Mouse (Mus musculus): Measurements from ENCODE around the gene Gja8. TPM values are rescaled to one million over a fixed set of nuclear protein-coding genes. Genes with fewer than 3 reads are reported as not detected.

Gene Gja8
- polyA plus RNA-seq, 1 experiment from 2014 or later: not detected

DNA sequence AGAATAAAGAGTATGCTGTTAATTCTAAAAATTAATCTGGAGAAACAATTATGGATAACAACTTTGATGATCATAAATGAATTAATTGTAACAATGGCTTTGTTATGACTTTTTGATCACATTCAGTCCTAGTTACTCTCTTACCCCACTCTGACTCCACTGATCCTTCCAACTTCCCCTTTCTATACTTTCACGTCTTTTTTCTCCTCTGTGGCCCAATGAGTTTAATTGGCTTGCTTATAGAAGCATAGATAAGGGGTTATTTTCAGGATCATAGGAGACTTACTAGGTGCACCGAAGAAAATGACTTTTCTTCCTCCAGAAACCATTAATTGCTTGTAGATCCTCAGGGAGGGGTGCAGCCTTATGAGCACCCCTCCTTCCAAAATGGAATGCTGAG, 16.9 kb upstream of the Gja8 start:
- TF ChIP-seq EP300 (IDR thresholded peaks at IDR 0.05) (no peak), CTCF (IDR thresholded peaks at IDR 0.05) (no peak)
- 91% methylated on average over 2 of the region's 2 CpGs for WGBS

DNA sequence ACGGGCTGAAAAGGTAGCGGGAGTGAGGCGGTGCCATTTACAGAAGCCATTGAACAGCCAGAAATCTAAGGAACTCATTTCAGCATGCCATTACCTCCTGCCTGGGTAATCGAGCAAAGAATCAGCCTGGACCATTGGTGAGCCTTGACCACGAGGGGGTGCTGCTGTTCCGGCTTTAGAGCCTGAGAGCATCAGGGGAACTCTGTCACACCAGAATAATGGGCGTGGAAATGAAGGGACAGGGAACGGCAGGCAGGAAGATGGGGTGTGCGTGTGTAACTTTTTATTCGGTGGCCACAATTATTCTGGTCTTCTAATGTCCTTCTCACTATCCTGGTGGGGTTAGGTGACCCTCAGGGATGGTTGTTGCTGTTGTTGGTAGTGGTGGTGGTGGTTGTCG, 12.9 kb upstream of the Gja8 start:
- Histone ChIP-seq H3K27me3 (replicated peaks; ENCODE audit: insufficient read depth, low read length) (no peaks in the 10 kb centered on the region), H3K9me3 (ENCODE audit: low read length) (no peaks in the 10 kb centered on the region), H3K4me2 (replicated peaks; ENCODE audit: low read depth, low read length) (no peak overlapping the region), H3K4me1 (ENCODE audit: insufficient read depth, low read depth, low read length) (no peaks in the 10 kb centered on the region), H3K4me3 (ENCODE audit: low read depth, low read length) (no peak overlapping the region), H3K27ac (ENCODE audit: low read length) (no peak overlapping the region), H3K36me3 (ENCODE audit: insufficient read depth, low read length) (no peaks in the 10 kb centered on the region), H3K9ac (replicated peaks; ENCODE audit: low read depth) (no peak overlapping the region)
- DNase-seq (ENCODE audit: low spot score) (peak; percentile 94), ATAC-seq (peak; percentile 84)
- 6% methylated on average over 11 of the region's 11 CpGs for WGBS
- TF ChIP-seq CTCF (IDR thresholded peaks at IDR 0.05): peak; percentile 98
- no peak for TF ChIP-seq EP300 (IDR thresholded peaks at IDR 0.05)

More for the DNA sequence above, 16.9 kb upstream of the Gja8 start:
- Histone ChIP-seq H3K4me3 (ENCODE audit: low read depth, low read length) (no peak overlapping the region), H3K27me3 (replicated peaks; ENCODE audit: insufficient read depth, low read length) (no peaks in the 10 kb centered on the region), H3K4me2 (replicated peaks; ENCODE audit: low read depth, low read length) (no peak overlapping the region), H3K36me3 (ENCODE audit: insufficient read depth, low read length) (no peaks in the 10 kb centered on the region), H3K9ac (replicated peaks; ENCODE audit: low read depth) (no peak overlapping the region), H3K4me1 (ENCODE audit: insufficient read depth, low read depth, low read length) (no peaks in the 10 kb centered on the region), H3K9me3 (ENCODE audit: low read length) (no peaks in the 10 kb centered on the region), H3K27ac (ENCODE audit: low read length) (no peak overlapping the region)
- no peak for ATAC-seq
- no peak for DNase-seq (ENCODE audit: low spot score)

DNA sequence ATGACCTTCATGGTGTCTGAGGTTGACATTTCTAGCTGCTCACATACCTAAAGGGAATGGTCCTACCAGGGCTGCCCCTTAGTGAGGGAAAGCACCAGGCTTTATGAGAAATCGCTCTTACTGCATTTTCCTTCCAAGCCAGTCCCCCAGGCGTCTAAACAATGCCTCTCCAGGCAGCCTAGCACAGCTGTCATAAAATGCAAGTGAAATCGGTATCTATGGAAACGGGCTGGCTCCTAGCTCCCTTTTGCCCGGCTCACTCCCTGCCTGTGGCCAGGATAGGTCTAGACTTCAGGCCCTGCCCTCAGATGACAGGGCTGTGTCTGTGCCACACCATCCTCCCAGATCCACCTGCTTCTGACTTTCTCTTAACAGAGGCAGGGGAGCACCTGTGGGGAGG, 11.8 kb upstream of the Gja8 start:
- H3K27ac ChIP-seq (ENCODE audit: low read length): no peak overlapping the region
- no peaks in the 10 kb centered on the region for H3K27me3 ChIP-seq (replicated peaks; ENCODE audit: insufficient read depth, low read length)
- no peak for ATAC-seq
- H3K9me3 ChIP-seq (ENCODE audit: low read length): no peaks in the 10 kb centered on the region
- no peaks in the 10 kb centered on the region for H3K36me3 ChIP-seq (ENCODE audit: insufficient read depth, low read length)
- no peak overlapping the region for H3K9ac ChIP-seq (replicated peaks; ENCODE audit: low read depth)
- H3K4me2 ChIP-seq (replicated peaks; ENCODE audit: low read depth, low read length): no peak overlapping the region
- H3K4me1 ChIP-seq (ENCODE audit: insufficient read depth, low read depth, low read length): no peaks in the 10 kb centered on the region
- TF ChIP-seq EP300 (IDR thresholded peaks at IDR 0.05) (no peak), CTCF (IDR thresholded peaks at IDR 0.05) (no peak)
- H3K4me3 ChIP-seq (ENCODE audit: low read depth, low read length): no peak overlapping the region
- no peak for DNase-seq (ENCODE audit: low spot score)
- WGBS: 28% methylated on average over 5 of the region's 5 CpGs

DNA sequence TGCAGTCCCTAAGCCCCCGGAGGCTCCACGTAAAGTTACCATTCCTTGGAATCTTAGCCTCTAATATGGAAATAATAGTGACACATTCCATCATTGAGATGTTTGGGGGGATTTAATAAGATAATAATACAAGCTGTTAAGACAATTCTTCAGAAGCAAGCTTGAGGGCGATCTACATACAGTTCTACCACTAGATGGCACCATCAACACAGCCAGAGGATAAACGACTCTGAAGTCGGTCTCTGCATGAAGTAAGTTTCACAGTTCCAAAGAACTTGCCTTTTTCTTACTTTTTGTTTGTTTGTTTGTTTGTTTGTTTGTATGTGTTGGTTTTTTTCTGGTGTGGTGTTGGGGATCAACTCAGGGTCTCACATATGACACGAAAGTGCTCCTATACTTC, 10.4 kb upstream of the Gja8 start:
- no peaks in the 10 kb centered on the region for H3K27me3 ChIP-seq (replicated peaks; ENCODE audit: insufficient read depth, low read length)
- H3K9ac ChIP-seq (replicated peaks; ENCODE audit: low read depth): no peak overlapping the region
- no peak overlapping the region for H3K4me2 ChIP-seq (replicated peaks; ENCODE audit: low read depth, low read length)
- WGBS: 7% methylated on average over 6 of the region's 6 CpGs
- no peaks in the 10 kb centered on the region for H3K4me1 ChIP-seq (ENCODE audit: insufficient read depth, low read depth, low read length)
- no peak for ATAC-seq
- DNase-seq (ENCODE audit: low spot score): peak; percentile 87
- H3K4me3 ChIP-seq (ENCODE audit: low read depth, low read length): no peak overlapping the region
- no peaks in the 10 kb centered on the region for H3K36me3 ChIP-seq (ENCODE audit: insufficient read depth, low read length)
- H3K27ac ChIP-seq (ENCODE audit: low read length): no peak overlapping the region
- H3K9me3 ChIP-seq (ENCODE audit: low read length): no peaks in the 10 kb centered on the region
- TF ChIP-seq EP300 (IDR thresholded peaks at IDR 0.05): no peak
- peak; percentile 98 for TF ChIP-seq CTCF (IDR thresholded peaks at IDR 0.05)

DNA sequence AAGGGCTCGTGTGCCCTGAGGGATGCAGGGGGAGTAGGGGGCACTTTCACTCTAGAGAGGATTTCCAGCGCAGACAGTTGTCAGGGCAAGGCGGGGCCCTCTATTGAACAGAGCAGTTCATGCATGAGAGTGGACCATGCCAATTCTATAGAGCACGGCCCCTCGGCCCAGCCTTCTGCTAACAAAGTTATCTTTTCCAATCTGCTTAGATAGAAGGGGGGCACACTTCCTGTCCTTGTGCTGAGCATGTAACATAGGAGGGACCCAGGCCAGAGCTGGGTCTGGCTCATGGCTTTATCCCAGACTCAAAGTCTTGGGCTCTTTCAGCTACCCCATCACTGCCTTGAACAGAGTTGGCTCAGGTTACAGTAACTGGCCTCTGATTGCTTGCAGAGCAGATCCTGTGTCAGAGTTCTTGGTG, 5.5 kb upstream of the Gja8 start:
- Histone ChIP-seq H3K9me3 (ENCODE audit: low read length) (no peaks in the 10 kb centered on the region), H3K4me1 (ENCODE audit: insufficient read depth, low read depth, low read length) (no peaks in the 10 kb centered on the region), H3K27ac (ENCODE audit: low read length) (no peak overlapping the region), H3K36me3 (ENCODE audit: insufficient read depth, low read length) (no peaks in the 10 kb centered on the region), H3K4me2 (replicated peaks; ENCODE audit: low read depth, low read length) (no peak overlapping the region), H3K4me3 (ENCODE audit: low read depth, low read length) (no peak overlapping the region), H3K27me3 (replicated peaks; ENCODE audit: insufficient read depth, low read length) (no peaks in the 10 kb centered on the region), H3K9ac (replicated peaks; ENCODE audit: low read depth) (no peak overlapping the region)
- 29% methylated on average over 5 of the region's 5 CpGs for WGBS
- DNase-seq (ENCODE audit: low spot score) (no peak), ATAC-seq (no peak)
- TF ChIP-seq CTCF (IDR thresholded peaks at IDR 0.05): no peak
- TF ChIP-seq EP300 (IDR thresholded peaks at IDR 0.05): no peak

DNA sequence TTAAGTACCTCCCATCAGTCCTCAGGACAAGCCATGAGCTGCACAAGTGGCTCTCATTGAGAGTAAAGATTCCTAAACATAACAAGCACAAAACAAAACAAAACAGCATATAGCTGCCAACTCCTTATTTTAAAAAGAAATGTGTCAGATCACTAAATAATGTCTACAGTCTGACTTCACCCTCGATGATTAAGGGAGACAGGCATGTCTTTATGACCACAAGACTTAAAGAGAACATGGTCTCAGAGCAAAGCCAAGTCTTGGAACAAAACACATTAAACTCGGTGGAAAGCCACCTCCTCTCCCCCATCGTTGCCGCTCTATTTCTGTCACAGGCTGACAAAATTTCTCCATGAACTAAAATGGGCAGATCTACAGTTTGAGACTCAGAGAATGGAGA, 1.2 kb downstream of the Gja8 start:
- 76% methylated on average over 4 of the region's 4 CpGs for WGBS
- H3K9me3 ChIP-seq (ENCODE audit: low read length): no peaks in the 10 kb centered on the region
- DNase-seq (ENCODE audit: low spot score) (no peak), ATAC-seq (no peak)
- H3K4me2 ChIP-seq (replicated peaks; ENCODE audit: low read depth, low read length): no peak overlapping the region
- H3K27ac ChIP-seq (ENCODE audit: low read length): no peak overlapping the region
- H3K27me3 ChIP-seq (replicated peaks; ENCODE audit: insufficient read depth, low read length): no peaks in the 10 kb centered on the region
- no peaks in the 10 kb centered on the region for H3K4me1 ChIP-seq (ENCODE audit: insufficient read depth, low read depth, low read length)
- TF ChIP-seq CTCF (IDR thresholded peaks at IDR 0.05) (no peak), EP300 (IDR thresholded peaks at IDR 0.05) (no peak)
- H3K9ac ChIP-seq (replicated peaks; ENCODE audit: low read depth): no peak overlapping the region
- no peak overlapping the region for H3K4me3 ChIP-seq (ENCODE audit: low read depth, low read length)
- no peaks in the 10 kb centered on the region for H3K36me3 ChIP-seq (ENCODE audit: insufficient read depth, low read length)

DNA sequence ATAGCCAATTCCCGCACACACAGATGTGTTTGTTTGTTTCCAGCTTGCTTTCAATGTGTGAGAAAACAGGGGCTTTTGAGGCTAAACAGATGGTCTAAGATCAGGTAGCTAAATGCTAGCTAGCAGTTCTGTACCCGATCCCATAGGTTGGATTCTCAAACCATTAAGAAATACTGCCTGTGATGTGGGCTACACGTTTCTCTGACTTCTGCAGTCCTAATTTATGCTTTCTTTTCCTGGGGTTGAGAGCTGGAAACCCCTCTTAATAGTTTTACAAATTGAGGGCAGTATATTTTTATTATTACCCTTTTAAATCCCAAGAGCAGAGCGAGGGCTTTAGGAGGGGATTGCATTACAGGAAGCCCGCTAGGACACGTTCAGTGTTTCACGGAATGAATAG, 4.8 kb downstream of the Gja8 start:
- Histone ChIP-seq H3K4me2 (replicated peaks; ENCODE audit: low read depth, low read length) (no peak overlapping the region), H3K36me3 (ENCODE audit: insufficient read depth, low read length) (no peaks in the 10 kb centered on the region), H3K27ac (ENCODE audit: low read length) (no peak overlapping the region), H3K27me3 (replicated peaks; ENCODE audit: insufficient read depth, low read length) (no peaks in the 10 kb centered on the region), H3K9me3 (ENCODE audit: low read length) (no peaks in the 10 kb centered on the region), H3K4me1 (ENCODE audit: insufficient read depth, low read depth, low read length) (no peaks in the 10 kb centered on the region), H3K4me3 (ENCODE audit: low read depth, low read length) (no peak overlapping the region), H3K9ac (replicated peaks; ENCODE audit: low read depth) (no peak overlapping the region)
- TF ChIP-seq CTCF (IDR thresholded peaks at IDR 0.05): no peak
- TF ChIP-seq EP300 (IDR thresholded peaks at IDR 0.05): no peak
- ATAC-seq: no peak
- WGBS: 69% methylated on average over 7 of the region's 7 CpGs
- no peak for DNase-seq (ENCODE audit: low spot score)
